ENCODE assay signal across 7 mouse cellular contexts in genomic region chr2:23040001-23040646, GRCm38 (mm10). TPM values are rescaled to one million over a fixed set of nuclear protein-coding genes. Genes with fewer than 3 reads are reported as not detected.
A peak's percentile ranks its signal among the peaks of the same experiment; 100 is the strongest.
DNase-seq lines count a peak whose midpoint lies in the region; ATAC-seq lines count a peak whose summit lies in the region.

Gene Abi1, minus strand, starts transcription at chr2:23040241.

- peak; percentile 83 for ATAC-seq in inflammation-experienced regulatory T-cells, adult 6 months
- peak; percentile 91 for ATAC-seq in megakaryocyte-erythroid progenitor cell, adult 5-6 weeks (replicated peaks; ENCODE audit: low FRiP score, low TSS enrichment, poor library complexity, severe bottlenecking)

- DNase-seq in adrenal gland, adult 18-20 months (ENCODE audit: low spot score in 2 of 2) = peak; percentile 84 to 90
- DNase-seq in embryo, embryonic 10.5 days (ENCODE audit: low spot score) = peak; percentile 99
- peak; percentile 93 for DNase-seq in gastrocnemius, postnatal 14 days
- peak; percentile 94 to 95 for DNase-seq in left cerebral cortex, postnatal 10 days (ENCODE audit: extremely low spot score in 1 of 2, low spot score in 2 of 2)
- peak; percentile 87 for DNase-seq in right cerebral cortex, postnatal 4 days

- intact Hi-C loops in gastrocnemius, postnatal 14 days (cut with DNase I; ENCODE audit: low total_unique reads) = no loop called here
- intact Hi-C loops in left cerebral cortex, postnatal 10 days (cut with DNase I) = no loop called here

RNA-seq across cellular contexts. Expression of gene Abi1, which starts in this region (rescaled TPM):
- total RNA-seq in adrenal gland, adult 18-20 months (2021) = 10 to 100 TPM; 61.3 to 65.6 TPM
- total RNA-seq in gastrocnemius, postnatal 14 days (2021) = 10 to 100 TPM; 21.6 to 24.3 TPM
- 100 to 1,000 TPM; 205 to 247 (median 244) TPM for polyA plus RNA-seq in inflammation-experienced regulatory T-cells, adult 6 months (2017; shearing (Covaris generic))
- total RNA-seq in left cerebral cortex, postnatal 10 days (2021) = 100 to 1,000 TPM; 121 to 131 TPM
- 49.1 and 70.0 TPM in 2 replicates for total RNA-seq in megakaryocyte-erythroid progenitor cell, adult 5-6 weeks (2014; fragmentation: Nextera tagmentation)
- total RNA-seq in megakaryocyte-erythroid progenitor cell, adult 5-6 weeks (2017) = 77.0 and 113 TPM in 2 replicates

Comparison
In these comparisons a context has a peak if more than half of its experiments do, and no peak if none do; other contexts are left out.
1. Peak in every context shown above with its lines: DNase-seq and ATAC-seq.